Mouse (Mus musculus) embryonic facial prominence, embryonic 11.5 days (tissue): ENCODE data around the gene Cbx1. TPM values are rescaled to one million over a fixed set of nuclear protein-coding genes. Genes with fewer than 3 reads are reported as not detected.
"Not testable (repeated sequence)": the region's sequence is repeated elsewhere in the genome, so short reads cannot be mapped to it uniquely, and the experiment has no call there.

Experiments used
- ATAC-seq: fragments of 200-750 bp; cut with Nextera tagmentation; replicated peaks from 2 replicates; pipeline ENCODE4 v1.8.0; 2017; ENCODE audit warnings: low read depth; ENCODE audit not compliant: insufficient number of reproducible peaks, low FRiP score, low TSS enrichment
- DNase-seq: peaks from one replicate; pipeline ENCODE4 v3.0.0-alpha.2; 2015; ENCODE audit warnings: low spot score
- H3K27ac ChIP-seq: fragments of 300-500 bp; sonication (generic); replicated peaks from 2 replicates; pipeline ENCODE4 v1.5.1; 2014; ENCODE audit warnings: mild to moderate bottlenecking, low read depth, low read length, control low read depth
- H3K27me3 ChIP-seq: fragments of 300-500 bp; sonication (generic); 2 replicates; pipeline ENCODE4 v1.6.1; 2014; ENCODE audit warnings: mild to moderate bottlenecking, low read length, moderate library complexity, mixed read lengths; ENCODE audit not compliant: control insufficient read depth, insufficient read depth
- H3K36me3 ChIP-seq: fragments of 300-500 bp; sonication (generic); replicated peaks from 2 replicates; pipeline ENCODE4 v1.6.1; 2014; ENCODE audit warnings: low read depth, mild to moderate bottlenecking, low read length, moderate library complexity, mixed read lengths; ENCODE audit not compliant: control insufficient read depth, insufficient read depth
- H3K4me1 ChIP-seq: fragments of 300-500 bp; sonication (generic); 2 replicates; pipeline ENCODE4 v1.6.1; 2014; ENCODE audit warnings: low read length, mixed read lengths; ENCODE audit not compliant: control insufficient read depth, insufficient read depth
- H3K4me2 ChIP-seq: fragments of 300-500 bp; sonication (generic); 2 replicates; pipeline ENCODE4 v1.6.1; 2014; ENCODE audit warnings: low read depth, mild to moderate bottlenecking, control low read depth, low read length, moderate library complexity
- H3K4me3 ChIP-seq: fragments of 300-500 bp; sonication (generic); 2 replicates; pipeline ENCODE4 v1.5.1; 2014; ENCODE audit warnings: low read depth, low read length, control low read depth
- H3K9ac ChIP-seq: fragments of 300-500 bp; sonication (generic); replicated peaks from 2 replicates; pipeline ENCODE4 v1.6.1; 2014; ENCODE audit warnings: mild to moderate bottlenecking, control low read depth, low read length
- H3K9me3 ChIP-seq: fragments of 300-500 bp; sonication (generic); replicated peaks from 2 replicates; pipeline ENCODE4 v1.6.1; 2016; ENCODE audit warnings: mild to moderate bottlenecking, low read length, inconsistent platforms, mixed read lengths; ENCODE audit not compliant: control insufficient read depth
- WGBS: fragments of 180-500 bp; shearing (Covaris S2); extraction: QIAGEN DNeasy Blood & Tissue Kit; methylation state at CpG from one replicate; pipeline ENCODE4 v1.1.7; 2014; 5-methylcytosine and 5-hydroxymethylcytosine counted together
- polyA plus RNA-seq: library from polyadenylated mRNA; unstranded; fragments of >200 nt; fragmentation: Nextera tagmentation; extraction: Ambion mirVana; gene quantifications from 2 replicates; pipeline ENCODE4 v1.2.1, GENCODE M21; 2014

The Cbx1 gene
- polyA plus RNA-seq, 1 experiment from 2014 or later, result 179 TPM

- not testable (repeated sequence) for H3K4me3 ChIP-seq, ATAC-seq, H3K27ac ChIP-seq, H3K27me3 ChIP-seq, H3K4me1 ChIP-seq, H3K9ac ChIP-seq, DNase-seq, H3K4me2 ChIP-seq, H3K9me3 ChIP-seq, H3K36me3 ChIP-seq
- 87% methylated on average over 1 of the region's 1 CpGs for WGBS
These were observed 22.3 kb downstream of the Cbx1 start for GRCm38 (mm10) chr11:96811188-96811587.

DNA sequence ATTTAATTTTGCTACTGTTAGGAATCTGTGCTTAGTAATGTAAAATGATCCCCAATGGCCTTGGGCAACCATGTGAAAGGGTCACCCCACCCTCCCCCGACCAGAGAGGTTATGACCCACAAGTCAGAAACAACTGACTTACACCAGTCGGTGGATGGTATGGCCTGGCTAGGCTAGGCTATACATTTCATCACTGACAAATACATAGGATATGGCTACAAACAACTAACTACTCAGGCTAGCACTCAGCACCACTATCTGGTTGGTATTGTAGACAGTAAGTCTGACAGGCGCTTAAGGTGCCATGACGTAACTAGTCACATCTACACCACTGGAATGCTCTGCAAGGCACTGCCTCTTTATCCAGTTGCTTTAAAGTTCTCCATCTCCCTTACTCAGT is 24.5 kb downstream of the Cbx1 start:
- DNase-seq (no peak), ATAC-seq (no peak)
- H3K9ac ChIP-seq, result no peak overlapping the region
- WGBS, result 76% methylated on average over 4 of the region's 4 CpGs
- H3K27ac ChIP-seq, result no peak overlapping the region
- no peaks in the 10 kb centered on the region for H3K4me1 ChIP-seq
- H3K27me3 ChIP-seq, result no peaks in the 10 kb centered on the region
- no peak overlapping the region for H3K4me3 ChIP-seq
- H3K9me3 ChIP-seq, result no peaks in the 10 kb centered on the region
- peaks cover 3% of the 10 kb centered on the region for H3K36me3 ChIP-seq
- no peak overlapping the region for H3K4me2 ChIP-seq

GRCm38 (mm10) chr11:96813920-96814319 is 25.0 kb downstream of the Cbx1 start:
- WGBS, result 91% methylated on average over 5 of the region's 5 CpGs
- H3K27me3 ChIP-seq, result no peaks in the 10 kb centered on the region
- no peak overlapping the region for H3K27ac ChIP-seq
- H3K36me3 ChIP-seq, result peaks cover 3% of the 10 kb centered on the region
- H3K9ac ChIP-seq, result no peak overlapping the region
- no peak overlapping the region for H3K4me3 ChIP-seq
- no peaks in the 10 kb centered on the region for H3K4me1 ChIP-seq
- no peak overlapping the region for H3K4me2 ChIP-seq
- DNase-seq (no peak), ATAC-seq (no peak)
- H3K9me3 ChIP-seq, result no peaks in the 10 kb centered on the region

GRCm38 (mm10) chr11:96814443-96814842 is 25.5 kb downstream of the Cbx1 start:
- Histone ChIP-seq H3K4me3 (no peak overlapping the region), H3K9ac (no peak overlapping the region), H3K9me3 (no peaks in the 10 kb centered on the region), H3K27me3 (no peaks in the 10 kb centered on the region), H3K4me1 (no peaks in the 10 kb centered on the region), H3K4me2 (no peak overlapping the region), H3K27ac (no peak overlapping the region), H3K36me3 (peaks cover 3% of the 10 kb centered on the region)
- ATAC-seq (no peak), DNase-seq (no peak)
- WGBS, result 80% methylated on average over 2 of the region's 2 CpGs

GRCm38 (mm10) chr11:96815895-96816294 is 27.0 kb downstream of the Cbx1 start:
- no peak overlapping the region for H3K9ac ChIP-seq
- H3K4me3 ChIP-seq, result no peak overlapping the region
- no peak overlapping the region for H3K4me2 ChIP-seq
- no peaks in the 10 kb centered on the region for H3K9me3 ChIP-seq
- H3K27ac ChIP-seq, result no peak overlapping the region
- H3K27me3 ChIP-seq, result no peaks in the 10 kb centered on the region
- WGBS, result 88% methylated on average over 2 of the region's 2 CpGs
- no peak for ATAC-seq
- DNase-seq, result no peak
- no peaks in the 10 kb centered on the region for H3K4me1 ChIP-seq
- H3K36me3 ChIP-seq, result peaks cover 11% of the 10 kb centered on the region

DNA sequence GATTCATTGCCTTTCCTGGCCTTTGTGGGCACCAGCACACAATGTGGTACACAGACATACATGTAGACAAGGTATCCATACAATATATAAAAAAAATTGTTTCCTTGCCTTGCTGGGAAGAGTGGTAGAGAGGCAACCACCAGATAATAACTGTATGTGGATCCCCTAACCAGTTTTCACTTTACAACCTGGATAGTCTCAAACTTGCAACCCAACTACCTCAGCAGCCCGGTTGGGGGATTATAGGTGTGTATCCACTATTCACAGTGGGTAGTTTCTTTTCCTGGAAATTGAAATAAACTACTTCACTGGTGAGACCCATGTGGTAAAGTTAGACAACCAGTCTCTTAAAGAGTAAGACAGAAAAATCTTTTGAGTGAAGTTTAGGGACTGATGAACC is 27.6 kb downstream of the Cbx1 start:
- Histone ChIP-seq H3K36me3 (peaks cover 17% of the 10 kb centered on the region), H3K27ac (no peak overlapping the region), H3K27me3 (no peaks in the 10 kb centered on the region), H3K9me3 (no peaks in the 10 kb centered on the region), H3K9ac (no peak overlapping the region), H3K4me1 (no peaks in the 10 kb centered on the region), H3K4me2 (no peak overlapping the region), H3K4me3 (no peak overlapping the region)
- 96% methylated on average over 1 of the region's 1 CpGs for WGBS
- ATAC-seq (no peak), DNase-seq (no peak)

- no peak overlapping the region for H3K27ac ChIP-seq
- no peak overlapping the region for H3K4me3 ChIP-seq
- H3K27me3 ChIP-seq, result no peaks in the 10 kb centered on the region
- H3K9ac ChIP-seq, result no peak overlapping the region
- ATAC-seq (no peak), DNase-seq (no peak)
- H3K9me3 ChIP-seq, result no peaks in the 10 kb centered on the region
- WGBS, result 83% methylated on average over 5 of the region's 5 CpGs
- peaks cover 17% of the 10 kb centered on the region for H3K36me3 ChIP-seq
- H3K4me2 ChIP-seq, result no peak overlapping the region
- no peaks in the 10 kb centered on the region for H3K4me1 ChIP-seq
These were observed 28.1 kb downstream of the Cbx1 start for GRCm38 (mm10) chr11:96816979-96817378.

DNA sequence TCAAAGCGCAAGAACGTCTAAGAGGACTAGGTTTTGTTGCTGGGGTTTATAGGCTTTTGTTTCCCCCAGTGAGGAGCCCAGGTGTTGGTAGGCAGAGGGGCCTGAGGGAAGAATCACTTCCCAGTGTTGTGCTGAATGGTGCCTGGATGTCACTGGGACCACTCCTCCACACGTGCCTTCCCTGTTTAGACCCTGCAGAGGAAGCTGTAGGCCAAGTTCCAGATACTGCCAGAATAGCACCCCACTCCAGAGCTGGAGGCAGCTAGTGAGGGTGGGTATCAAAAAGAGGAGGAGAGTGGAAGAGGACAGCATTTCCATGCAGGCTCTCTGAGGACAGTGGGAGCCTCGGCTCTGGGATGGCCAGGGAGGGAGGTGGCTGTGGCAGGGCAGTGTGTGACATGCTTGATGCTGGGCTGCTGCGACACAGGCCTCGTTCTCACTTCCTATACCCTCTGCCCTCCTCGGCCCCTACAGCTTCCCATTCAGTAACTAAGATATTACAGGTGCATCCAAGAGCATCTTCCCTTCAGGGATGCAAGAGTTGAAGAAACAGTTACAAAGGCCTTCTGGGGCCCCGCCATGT is 29.3 kb downstream of the Cbx1 start:
- ATAC-seq (no peak), DNase-seq (no peak)
- WGBS, result 86% methylated on average over 8 of the region's 8 CpGs
- Histone ChIP-seq H3K4me3 (no peak overlapping the region), H3K9ac (no peak overlapping the region), H3K27me3 (no peaks in the 10 kb centered on the region), H3K36me3 (peaks cover 17% of the 10 kb centered on the region), H3K9me3 (no peaks in the 10 kb centered on the region), H3K4me1 (peaks cover 2% of the 10 kb centered on the region; the same call in 1 of the 2 replicates), H3K27ac (no peak overlapping the region), H3K4me2 (no peak overlapping the region)
